Mouse (Mus musculus) embryo, embryonic 11 days (tissue): ENCODE measurements around the gene Stx16.

Source experiments
- DNase-seq: peaks from one replicate; pipeline ENCODE4 v3.0.0-alpha.2; 2015

The Stx16 gene

DNA sequence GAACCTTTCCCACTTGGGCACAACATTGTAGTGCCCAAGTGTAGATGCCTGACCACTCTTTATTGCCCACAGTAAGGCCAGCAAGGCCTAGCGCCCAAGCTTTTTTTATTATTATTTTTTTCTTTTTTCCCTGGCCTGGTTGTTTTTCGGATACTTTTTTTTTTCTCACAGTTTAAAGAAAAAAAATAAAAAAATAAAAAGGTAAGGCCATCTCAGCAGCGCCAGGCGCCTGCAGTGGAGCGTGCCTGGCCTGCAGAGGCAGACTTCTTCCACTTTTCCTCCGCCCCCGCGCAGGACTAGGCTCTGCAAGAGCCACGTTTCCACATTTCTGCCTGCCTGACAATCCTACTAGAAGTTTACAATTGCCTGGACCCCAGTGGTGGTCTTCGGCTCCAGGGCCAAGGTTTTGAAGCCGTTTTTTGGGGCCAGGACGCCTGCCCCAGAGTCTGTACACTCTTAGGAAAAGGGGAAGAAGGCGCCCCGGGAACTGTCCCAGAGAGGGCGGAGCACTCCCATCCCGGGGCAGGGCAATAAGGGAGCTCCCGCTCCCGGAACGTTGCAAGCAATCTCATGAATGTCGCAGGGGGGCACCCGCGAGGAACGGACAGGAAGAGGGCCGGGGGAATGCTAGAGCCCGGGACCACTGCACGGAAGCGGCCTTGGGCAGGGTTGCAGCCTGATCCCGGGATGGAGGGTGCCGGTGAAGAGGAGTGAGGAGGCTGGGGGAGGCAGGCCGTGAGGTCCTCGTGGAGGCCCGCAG, at the start of gene Stx16:
Gene Stx16, plus strand, starts transcription at position 636 of the 760 bp plus-strand sequence.
- DNase-seq: peak; percentile 95

DNA sequence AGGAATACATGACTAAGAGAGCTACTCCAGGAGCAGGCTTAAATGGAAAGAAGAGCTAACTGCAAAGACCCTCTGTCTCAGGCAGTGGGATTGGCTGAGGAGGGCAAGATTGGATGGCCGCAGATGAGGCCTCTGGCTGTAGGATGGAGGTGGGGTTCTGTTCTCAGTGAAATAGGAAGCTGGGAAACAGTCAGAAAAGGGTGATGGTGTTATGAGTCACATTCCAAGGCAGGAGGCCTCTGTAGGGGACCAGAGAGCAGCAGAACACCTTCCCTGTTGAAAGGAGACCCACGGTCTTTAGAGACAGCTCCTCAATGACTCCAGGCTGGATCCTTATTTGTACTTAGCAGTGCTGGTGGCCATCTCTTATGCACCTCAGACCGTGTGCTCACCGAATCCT, 49.7 kb upstream of the Stx16 start:
- DNase-seq: no peak

DNA sequence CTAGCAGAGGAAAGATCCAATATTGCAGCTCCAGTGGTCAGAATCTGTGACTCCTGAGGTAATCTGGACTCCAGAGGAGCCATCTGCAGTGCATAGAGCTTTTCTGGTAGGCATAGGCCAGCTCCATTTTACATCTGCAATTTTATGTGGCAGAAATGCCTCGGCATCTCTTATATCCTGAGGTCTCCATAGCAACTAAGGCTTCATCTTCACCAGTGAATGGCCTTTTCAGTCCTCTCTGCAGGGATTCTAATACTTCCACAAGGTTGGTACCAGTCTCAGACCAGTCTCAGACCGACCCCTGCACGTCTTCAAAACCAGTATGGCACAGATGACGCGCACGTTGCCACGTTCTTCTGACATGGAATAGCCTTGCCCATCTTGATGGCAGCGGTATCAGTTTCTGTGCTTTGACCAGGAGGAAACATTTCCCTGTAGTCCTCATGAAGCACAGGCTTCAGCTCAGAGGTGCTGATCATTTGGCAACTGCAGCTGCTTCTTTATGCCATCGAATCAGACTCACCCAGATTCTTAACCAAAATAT, 42.8 kb upstream of the Stx16 start:
- DNase-seq: no peak

DNA sequence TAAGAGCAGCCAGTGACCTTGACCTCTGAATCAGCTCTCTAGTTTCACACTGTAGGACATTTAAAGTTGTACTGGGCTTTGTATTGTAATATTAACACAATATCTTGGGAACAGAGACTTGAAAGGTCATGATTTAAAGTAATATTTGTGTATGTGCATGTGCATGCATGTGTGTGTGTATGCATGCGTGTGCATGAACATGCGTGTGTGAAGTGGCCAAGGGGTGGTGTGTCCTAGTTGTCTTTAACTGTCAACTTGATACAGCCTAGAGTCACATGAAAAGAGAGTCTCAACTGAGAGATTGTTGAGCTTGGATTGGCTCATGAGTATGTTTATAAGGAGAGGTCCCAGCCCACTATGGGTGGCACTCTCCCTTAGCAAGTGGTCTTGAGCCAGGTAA, 28.5 kb upstream of the Stx16 start:
- no peak for DNase-seq

DNA sequence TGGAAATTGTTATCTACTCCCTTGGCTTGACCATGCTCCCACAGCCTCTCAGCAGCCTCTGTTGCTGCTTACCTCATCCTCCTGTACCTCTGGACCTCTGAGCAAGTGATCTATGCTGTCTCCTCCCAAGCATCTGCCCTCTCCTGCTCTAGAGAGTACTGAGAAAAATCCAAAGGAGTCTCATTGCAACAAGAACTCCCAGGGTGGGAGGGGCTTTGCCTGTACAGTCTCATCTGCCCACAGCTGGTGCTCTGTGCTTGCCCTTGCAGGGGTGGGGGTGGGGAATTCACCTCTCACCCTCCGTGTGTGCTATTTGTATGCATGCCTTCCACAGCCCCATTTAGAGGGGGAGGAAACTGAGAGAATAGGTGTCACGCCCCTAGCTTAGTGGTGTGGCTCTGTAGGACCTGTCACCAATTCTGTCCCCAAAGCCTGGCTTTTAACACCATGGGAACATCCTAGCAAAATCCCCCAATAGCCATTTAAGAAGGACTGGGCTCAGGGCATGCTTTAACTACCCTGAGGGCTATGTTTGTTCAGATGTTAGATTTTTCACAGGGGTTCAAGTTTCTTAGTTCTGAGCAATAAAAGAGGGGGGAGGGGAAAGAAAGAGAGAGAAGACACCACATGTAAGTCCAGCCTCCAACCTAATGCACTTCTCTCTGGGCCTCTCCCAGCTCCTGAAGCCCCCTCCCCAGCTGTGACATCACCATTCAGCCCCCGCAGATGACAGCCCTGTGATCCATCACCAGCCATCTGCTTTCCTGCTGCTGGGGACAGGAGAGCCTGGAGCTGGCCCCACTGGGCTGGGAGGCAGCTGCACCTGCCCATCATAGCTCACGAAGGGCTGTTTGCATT, 26.4 kb upstream of the Stx16 start:
- peak; percentile 86 for DNase-seq

DNA sequence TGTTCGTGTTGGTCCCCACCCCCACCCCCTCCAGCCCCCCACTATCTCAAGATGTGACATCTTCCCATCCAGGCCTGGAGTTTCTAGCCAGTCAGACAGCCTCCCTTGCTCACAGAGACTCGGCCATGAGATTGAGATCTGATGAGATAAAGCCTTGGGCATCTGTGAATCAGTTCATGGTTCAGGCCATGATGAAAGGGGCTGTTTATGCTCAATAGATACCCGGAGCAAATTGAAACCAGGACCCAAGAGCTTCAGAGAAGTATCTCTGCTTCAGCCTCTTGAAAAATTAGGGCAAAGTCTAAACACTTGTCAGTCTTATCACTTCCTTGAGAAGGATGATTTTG, 25.8 kb upstream of the Stx16 start:
- no peak for DNase-seq

DNA sequence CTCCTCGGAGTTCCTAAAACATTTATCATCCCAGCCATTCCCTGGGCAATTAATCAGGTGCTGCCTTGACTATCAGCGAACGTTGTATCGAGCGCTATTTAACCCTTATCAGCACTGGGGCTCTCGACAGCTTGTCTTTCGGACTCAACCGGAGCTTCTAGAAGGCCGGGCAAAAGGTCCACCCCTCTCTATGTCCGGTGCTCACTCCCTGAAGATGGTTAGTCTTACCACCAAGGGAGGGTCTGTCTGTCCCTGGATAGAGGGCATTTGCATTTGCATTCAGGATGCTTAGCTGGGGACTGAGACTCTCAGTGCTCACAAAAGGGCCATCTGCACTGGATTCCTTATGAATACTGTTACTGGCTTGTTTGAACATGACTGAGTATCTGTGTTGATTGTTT, 25.0 kb upstream of the Stx16 start:
- peak; percentile 55 for DNase-seq

DNA sequence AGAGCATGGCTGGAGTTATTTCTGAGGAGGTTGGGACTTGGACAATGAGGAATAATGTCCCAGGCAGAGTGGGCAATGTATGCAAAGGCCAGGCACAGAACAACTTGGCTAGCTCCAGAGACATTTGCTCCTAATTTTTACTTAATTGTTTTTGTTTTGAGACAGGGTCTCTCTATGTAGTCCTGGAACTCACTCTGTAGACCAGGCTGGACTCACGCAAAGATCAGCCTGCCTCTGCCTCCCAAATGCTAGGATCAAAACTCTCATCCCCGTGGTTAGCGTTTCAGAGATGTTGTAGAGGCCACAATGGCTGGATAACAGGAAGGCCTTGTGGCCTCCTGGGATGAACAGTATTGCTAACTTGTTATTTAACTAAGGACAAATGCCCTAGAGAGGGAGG, 21.6 kb upstream of the Stx16 start:
- DNase-seq: no peak

DNA sequence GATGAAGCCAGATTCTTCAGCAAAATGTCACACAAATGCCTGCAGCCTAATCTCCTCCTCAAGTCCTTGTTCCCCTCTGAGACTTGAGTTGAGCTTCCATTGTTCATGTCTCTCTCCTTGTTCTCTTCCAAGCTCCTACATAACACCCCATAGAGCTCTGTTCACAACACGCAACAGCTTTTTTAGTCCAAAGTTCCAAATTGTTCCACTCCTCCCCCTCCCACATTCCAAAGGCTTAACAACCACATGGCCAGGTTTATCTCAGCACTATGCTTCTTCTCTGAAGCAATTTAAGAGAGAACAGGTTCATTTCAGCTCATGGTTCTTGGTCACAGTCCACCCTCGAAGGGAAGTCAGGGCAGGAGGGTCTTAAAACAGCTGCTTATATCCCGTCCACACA, 18.4 kb upstream of the Stx16 start:
- DNase-seq: no peak

DNA sequence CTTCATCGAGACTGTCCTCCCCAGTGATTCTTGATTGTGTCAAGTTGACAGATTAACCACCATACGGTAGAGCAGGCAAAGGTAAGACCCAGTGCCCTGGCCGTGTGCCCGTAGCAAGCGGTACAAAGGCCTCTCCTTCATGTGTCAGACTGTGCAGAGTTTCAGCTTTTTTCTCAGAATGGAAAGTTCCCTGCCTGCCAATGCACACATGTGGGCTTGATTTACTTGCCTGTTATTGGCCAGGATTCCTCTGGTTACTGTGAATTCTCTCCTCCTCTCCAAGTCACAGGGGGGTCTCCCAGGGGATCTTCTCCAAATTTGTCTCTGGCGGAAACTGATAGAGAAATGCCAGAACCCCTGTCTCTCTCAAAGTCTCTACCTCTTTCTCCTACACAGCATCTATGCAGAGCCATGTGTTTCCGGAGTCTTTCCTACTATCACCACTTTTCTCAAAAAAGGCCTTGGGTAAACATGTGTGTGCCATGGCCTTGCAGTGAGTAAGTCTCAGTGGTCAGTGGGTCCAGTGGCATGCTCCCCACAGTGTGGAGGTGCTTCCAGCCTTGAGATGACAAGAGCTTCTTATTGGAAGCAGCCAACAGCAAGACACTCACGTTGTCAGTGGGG, 17.7 kb upstream of the Stx16 start:
- no peak for DNase-seq

DNA sequence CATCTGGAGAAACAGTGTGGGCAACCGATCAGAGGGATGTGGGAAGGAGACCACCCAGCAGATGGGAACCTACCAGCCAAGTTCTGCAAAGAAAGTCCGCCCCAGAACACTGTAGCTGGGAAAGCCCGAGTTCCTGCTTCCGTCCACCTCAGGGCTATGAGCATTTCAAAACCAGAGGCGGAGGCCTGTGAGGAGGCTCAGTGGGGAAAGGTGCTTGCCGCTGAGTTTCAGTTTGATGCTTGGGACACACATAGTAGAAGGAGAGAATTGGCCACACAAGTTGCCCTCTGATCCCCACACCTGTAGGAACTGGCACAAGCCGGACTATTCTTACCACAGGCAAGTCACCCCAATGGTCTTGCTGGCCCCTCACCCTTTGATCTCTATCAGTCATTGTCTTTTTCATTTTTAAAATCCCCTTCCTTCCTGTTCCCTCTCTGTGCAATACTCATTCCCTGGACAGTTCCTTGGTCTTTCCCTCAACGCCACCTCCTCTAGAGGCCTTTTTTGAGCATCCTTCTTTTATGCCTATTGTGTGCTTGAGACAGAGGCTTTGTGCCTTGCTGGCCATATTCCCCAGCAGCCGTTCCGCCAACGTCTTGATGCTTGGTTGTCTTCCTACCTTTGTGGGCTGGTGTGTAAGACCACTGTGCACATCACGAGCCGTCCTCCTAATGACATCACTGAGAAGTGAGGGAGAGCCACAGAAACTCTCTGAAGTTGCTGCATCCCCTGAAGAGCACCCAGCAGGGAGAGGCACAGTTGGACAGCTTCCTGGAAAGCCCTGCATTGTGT, 16.3 kb upstream of the Stx16 start:
- no peak for DNase-seq

DNA sequence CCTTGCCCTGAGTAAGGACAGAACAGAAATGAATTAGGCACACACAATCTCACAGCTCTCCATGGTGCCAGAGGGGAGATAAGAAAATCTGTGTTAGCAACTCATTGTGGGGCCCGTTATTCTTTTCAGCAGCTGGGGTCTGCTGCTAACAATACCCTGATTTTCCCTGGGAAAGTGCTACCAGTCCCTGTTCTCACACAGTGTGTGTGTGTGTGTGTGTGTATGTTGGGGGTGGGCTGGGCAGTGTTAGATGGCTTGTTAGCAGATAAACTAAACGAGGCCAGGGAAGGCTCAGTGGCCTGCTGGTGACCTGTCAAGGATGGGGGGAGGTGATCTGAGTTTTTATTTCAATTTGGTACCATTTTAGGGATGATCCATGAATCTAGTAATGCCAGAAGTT, 14.9 kb upstream of the Stx16 start:
- DNase-seq: no peak

DNA sequence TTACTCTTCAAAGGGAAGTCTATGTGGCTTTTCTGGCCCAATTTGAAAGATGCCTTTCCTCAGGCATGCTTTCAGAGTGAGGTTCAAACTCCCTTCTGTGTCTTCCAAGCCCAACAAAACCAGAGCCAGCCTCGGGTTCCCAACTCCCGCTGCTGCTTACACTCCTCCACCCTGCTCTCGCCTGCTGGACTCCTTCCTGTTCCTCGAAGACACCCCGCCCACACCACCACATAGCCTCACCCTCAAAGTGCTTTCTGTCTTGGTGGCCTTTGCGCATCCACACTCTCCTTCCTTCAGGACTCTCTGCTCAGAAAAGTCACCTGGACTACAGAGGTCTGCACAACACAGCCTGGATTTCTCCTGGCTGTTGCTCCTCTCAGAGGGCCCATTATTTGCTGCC, 13.0 kb upstream of the Stx16 start:
- no peak for DNase-seq

DNA sequence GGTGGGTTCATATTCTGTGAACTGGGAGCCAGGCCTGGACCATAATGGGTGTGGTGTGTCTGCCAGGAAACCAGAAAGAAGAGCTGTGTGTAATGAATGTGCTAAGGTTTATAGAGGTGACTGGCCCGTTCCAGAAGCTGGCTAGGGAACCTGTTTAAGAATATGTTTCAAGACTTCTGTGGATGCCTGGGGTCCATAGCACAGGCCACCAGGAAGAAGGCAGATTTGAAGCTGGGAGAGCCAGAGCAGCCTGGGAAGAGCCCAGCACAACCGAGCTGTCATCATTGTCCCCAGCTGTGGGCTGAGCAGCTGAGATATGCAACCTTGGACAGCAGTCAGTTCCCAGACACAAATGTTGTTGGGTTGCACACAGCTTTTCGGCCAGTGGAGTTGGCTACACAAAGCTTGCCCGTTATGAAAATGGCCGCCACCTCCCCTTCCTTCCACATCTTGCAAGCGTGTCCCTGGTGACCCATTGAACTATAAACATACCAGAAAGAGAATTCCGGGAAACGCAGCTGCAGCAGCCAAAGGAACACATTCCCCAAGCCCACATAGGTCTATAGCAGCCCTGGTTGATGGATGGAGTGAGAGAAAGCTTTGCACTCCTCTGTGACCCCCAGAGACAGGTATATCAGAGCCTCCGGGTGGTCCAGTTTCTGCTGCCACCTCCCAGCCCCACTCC, 12.4 kb upstream of the Stx16 start:
- DNase-seq: peak; percentile 42

DNA sequence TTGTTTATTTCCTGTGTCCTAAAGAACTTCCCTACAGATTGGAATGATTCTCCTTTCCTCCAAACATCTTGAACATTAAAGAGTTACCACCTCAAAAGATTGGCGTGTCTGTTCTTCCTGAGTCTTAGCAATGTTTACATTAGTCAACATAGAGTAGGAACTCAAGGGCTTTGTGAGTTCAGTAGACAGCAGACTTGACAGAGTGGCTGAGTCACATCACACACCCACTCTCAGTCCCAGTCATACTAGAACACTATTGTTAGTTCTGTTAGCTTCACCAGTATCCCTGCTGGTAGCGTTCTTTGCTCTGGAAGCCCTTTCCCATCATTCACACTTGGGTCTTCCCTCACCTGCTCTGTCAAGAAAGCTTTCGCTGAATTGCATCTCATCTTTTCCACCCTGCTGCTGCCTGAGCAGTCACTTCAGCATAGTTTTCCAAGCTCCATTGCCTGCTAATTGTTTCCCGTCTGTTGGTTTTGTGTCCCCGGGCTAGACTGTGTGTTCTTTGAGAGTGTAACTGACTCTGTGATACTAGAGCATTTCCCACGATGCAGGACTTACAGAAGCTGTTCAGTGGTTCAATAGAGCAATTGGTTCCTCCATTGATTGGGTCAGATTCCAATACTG, 8.2 kb upstream of the Stx16 start:
- no peak for DNase-seq

DNA sequence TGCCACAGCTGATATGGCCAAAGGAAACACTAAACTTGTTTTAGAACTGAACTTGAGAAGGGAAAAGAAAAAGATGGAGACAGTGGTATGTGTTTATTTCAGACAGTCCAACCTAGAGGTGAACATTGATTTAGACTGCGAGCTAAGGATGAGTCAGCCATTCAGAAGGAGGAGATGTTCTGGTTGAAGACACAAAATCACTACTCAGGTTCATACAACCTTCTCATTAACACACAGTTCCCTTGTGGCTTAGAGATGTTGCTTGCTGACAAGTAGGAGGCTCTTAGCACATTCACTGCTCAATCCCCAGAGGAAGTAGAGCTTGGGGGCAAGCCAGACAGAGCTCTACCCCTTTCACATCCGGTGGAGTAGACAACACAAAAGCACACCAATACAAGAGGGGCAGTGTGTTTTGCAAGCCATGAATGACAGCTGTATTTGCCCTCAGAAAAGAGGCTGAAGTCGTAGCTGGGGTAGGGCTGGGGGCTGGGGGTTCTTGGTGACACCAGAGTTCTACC, 6.5 kb upstream of the Stx16 start:
- DNase-seq: no peak

DNA sequence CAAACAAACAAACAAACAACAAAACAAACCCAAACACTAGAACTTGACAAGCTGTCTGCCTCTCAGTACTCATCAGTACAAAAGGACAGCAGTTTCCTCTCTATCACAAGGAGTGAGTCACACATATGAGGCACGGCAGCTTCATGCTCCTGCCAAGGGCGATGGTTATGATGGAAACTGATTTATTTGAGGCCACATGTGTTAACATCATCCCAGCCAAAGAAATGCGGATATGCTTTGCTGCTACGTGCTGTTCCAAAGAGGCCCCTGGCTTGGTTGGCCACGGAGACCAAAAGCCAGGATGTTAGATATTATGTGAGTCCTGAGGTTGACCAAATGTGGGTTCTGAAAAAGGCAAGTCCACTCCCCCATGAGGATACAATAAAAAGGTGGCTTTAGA, 4.7 kb upstream of the Stx16 start:
- DNase-seq: no peak

DNA sequence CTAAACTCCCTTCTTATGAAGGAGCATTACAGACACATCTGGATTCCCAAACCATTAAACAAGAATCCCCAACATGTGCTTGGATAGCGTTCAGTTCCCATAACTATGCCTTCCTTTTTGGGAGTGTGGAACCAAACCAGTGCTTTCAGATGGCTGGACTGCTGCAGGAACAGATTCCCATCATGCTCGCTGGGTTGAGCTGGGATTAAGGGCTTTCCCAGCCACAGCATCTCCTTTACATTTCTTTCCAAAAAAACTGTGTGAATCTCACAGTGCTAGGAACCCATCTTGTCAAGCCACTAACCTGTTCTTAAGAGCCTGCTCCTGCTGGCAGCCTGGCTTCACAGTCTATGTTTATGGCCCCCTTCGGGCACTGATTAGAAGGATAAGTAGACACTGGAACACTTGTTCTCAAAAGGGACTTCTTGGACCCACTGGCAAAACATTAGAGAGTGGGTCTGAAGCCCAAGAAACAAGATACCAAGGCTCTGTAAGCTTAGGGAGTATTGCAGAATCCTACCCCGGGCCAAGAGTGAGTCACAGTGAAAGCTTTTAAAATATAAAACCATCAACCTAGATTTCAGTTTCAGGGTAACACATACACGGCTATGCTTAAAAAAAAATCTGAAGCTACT, 2.8 kb upstream of the Stx16 start:
- no peak for DNase-seq

DNA sequence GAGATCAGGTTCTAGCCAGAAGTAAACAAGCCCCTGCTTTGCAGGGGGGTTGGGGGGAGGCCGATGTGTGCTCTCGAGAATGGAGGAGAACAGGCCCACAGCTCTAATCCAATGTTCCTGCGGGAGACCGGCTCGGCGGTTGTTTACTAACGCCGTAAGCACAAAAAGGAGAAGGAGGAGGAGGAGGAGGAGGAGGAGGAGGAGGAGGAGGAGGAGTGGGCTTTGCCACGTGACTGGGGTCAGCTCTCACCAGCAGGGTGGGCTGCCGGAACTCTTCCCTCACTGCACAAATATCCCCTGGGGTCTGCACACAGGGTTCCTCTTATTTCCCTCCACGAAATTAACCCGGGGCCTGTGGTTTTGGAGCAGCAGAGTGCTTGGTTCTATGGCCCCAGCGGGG, 1.5 kb upstream of the Stx16 start:
- DNase-seq: peak; percentile 84

DNA sequence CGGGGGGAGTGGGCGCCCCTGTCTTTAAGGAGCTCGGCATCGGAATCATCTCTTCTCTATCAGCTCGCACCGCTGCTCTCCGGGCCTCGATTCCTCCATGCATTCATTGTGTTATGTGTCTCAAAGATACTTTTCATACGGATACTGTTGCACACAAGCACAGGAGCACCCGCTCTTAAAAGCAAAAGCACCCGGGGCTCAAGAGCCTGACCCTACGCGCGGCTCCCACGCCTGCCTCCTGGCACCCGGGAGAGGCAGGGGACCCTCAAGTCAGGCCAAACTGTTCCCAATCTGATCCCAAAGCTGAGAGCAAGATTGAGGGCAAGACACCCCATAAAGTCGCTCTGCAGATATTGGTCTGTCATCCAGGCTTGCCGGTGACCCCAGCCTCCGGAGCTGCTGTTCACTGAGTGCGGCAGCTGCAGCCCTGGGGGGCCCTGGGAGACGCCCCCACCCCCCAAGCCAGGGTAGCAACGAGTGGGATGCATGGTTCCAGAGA, 987 bp upstream of the Stx16 start:
- peak; percentile 28 for DNase-seq

DNA sequence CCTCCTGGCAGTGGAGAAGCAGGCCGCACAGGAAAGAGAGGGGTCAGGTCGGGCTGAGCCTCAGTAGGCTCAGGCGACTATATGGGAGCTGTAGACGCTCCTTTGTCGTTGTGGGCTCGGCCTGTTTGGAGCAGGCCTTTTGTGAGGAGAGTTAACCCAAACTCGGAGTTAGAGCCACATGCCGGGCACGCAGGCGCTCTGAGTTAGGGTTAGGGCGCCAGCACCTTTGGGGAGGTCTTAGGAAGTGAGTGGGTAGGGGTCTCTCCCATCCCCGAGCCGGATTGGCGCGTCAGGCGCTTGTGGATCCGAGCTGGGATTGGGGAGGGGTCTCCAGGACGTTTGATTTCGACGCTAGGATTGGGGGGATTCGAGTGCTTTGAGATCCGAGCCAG, 321 bp downstream of the Stx16 start:
- DNase-seq: peak; percentile 70
